Mouse (Mus musculus): Measurements from ENCODE around the gene Slc2a8.
A peak's percentile ranks its signal among the peaks of the same experiment; 100 is the strongest.
"Not testable (repeated sequence)": the region's sequence is repeated elsewhere in the genome, so short reads cannot be mapped to it uniquely, and the experiment has no call there.

Slc2a8 gene

GRCm38 (mm10) chr2:32981725-32982271 lies at the start of gene Slc2a8:
Gene Slc2a8 (minus strand): TSS chr2:32982083.
- no peaks in the 10 kb centered on the region for H3K36me3 ChIP-seq (ENCODE audit: control insufficient read depth, insufficient read depth, low read length, poor library complexity, severe bottlenecking)
- no peaks in the 10 kb centered on the region for H3K27me3 ChIP-seq (ENCODE audit: control insufficient read depth, insufficient read depth, low read length, poor library complexity, severe bottlenecking)
- DNase-seq (ENCODE audit: low read depth, low spot score), result peak; percentile 88

GRCm38 (mm10) chr2:33025040-33025439 lies 43.2 kb upstream of the Slc2a8 start:
- Histone ChIP-seq H3K36me3 (ENCODE audit: control insufficient read depth, insufficient read depth, low read length, poor library complexity, severe bottlenecking) (no peaks in the 10 kb centered on the region), H3K27me3 (ENCODE audit: control insufficient read depth, insufficient read depth, low read length, poor library complexity, severe bottlenecking) (no peaks in the 10 kb centered on the region)
- DNase-seq (ENCODE audit: low read depth, low spot score), result peak; percentile 58

- DNase-seq (ENCODE audit: low read depth, low spot score), result no peak
- Histone ChIP-seq H3K36me3 (ENCODE audit: control insufficient read depth, insufficient read depth, low read length, poor library complexity, severe bottlenecking) (no peaks in the 10 kb centered on the region), H3K27me3 (ENCODE audit: control insufficient read depth, insufficient read depth, low read length, poor library complexity, severe bottlenecking) (no peaks in the 10 kb centered on the region)
Observed at GRCm38 (mm10) chr2:33024564-33024963, 42.7 kb upstream of the Slc2a8 start.

- DNase-seq (ENCODE audit: low read depth, low spot score), result no peak
- no peaks in the 10 kb centered on the region for H3K27me3 ChIP-seq (ENCODE audit: control insufficient read depth, insufficient read depth, low read length, poor library complexity, severe bottlenecking)
- no peaks in the 10 kb centered on the region for H3K36me3 ChIP-seq (ENCODE audit: control insufficient read depth, insufficient read depth, low read length, poor library complexity, severe bottlenecking)
Observed at GRCm38 (mm10) chr2:33022846-33023245, 41.0 kb upstream of the Slc2a8 start.

GRCm38 (mm10) chr2:33018026-33018425 lies 36.1 kb upstream of the Slc2a8 start:
- no peaks in the 10 kb centered on the region for H3K27me3 ChIP-seq (ENCODE audit: control insufficient read depth, insufficient read depth, low read length, poor library complexity, severe bottlenecking)
- peak; percentile 44 for DNase-seq (ENCODE audit: low read depth, low spot score)
- H3K36me3 ChIP-seq (ENCODE audit: control insufficient read depth, insufficient read depth, low read length, poor library complexity, severe bottlenecking), result no peaks in the 10 kb centered on the region

GRCm38 (mm10) chr2:33017191-33017590 lies 35.3 kb upstream of the Slc2a8 start:
- DNase-seq (ENCODE audit: low read depth, low spot score), result no peak
- H3K36me3 ChIP-seq (ENCODE audit: control insufficient read depth, insufficient read depth, low read length, poor library complexity, severe bottlenecking), result no peaks in the 10 kb centered on the region
- H3K27me3 ChIP-seq (ENCODE audit: control insufficient read depth, insufficient read depth, low read length, poor library complexity, severe bottlenecking), result no peaks in the 10 kb centered on the region

- no peak for DNase-seq (ENCODE audit: low read depth, low spot score)
- H3K27me3 ChIP-seq (ENCODE audit: control insufficient read depth, insufficient read depth, low read length, poor library complexity, severe bottlenecking), result no peaks in the 10 kb centered on the region
- H3K36me3 ChIP-seq (ENCODE audit: control insufficient read depth, insufficient read depth, low read length, poor library complexity, severe bottlenecking), result no peaks in the 10 kb centered on the region
Observed at GRCm38 (mm10) chr2:33014877-33015276, 33.0 kb upstream of the Slc2a8 start.

- H3K36me3 ChIP-seq (ENCODE audit: control insufficient read depth, insufficient read depth, low read length, poor library complexity, severe bottlenecking); H3K27me3 ChIP-seq (ENCODE audit: control insufficient read depth, insufficient read depth, low read length, poor library complexity, severe bottlenecking): not testable (repeated sequence)
- peak; percentile 26 for DNase-seq (ENCODE audit: low read depth, low spot score)
Observed at GRCm38 (mm10) chr2:33009055-33009454, 27.2 kb upstream of the Slc2a8 start.

GRCm38 (mm10) chr2:33005041-33005440 lies 23.2 kb upstream of the Slc2a8 start:
- DNase-seq (ENCODE audit: low read depth, low spot score), result no peak
- H3K36me3 ChIP-seq (ENCODE audit: control insufficient read depth, insufficient read depth, low read length, poor library complexity, severe bottlenecking), result no peaks in the 10 kb centered on the region
- no peaks in the 10 kb centered on the region for H3K27me3 ChIP-seq (ENCODE audit: control insufficient read depth, insufficient read depth, low read length, poor library complexity, severe bottlenecking)

GRCm38 (mm10) chr2:33002144-33002543 lies 20.3 kb upstream of the Slc2a8 start:
- H3K27me3 ChIP-seq (ENCODE audit: control insufficient read depth, insufficient read depth, low read length, poor library complexity, severe bottlenecking), result no peaks in the 10 kb centered on the region
- DNase-seq (ENCODE audit: low read depth, low spot score), result no peak
- H3K36me3 ChIP-seq (ENCODE audit: control insufficient read depth, insufficient read depth, low read length, poor library complexity, severe bottlenecking), result no peaks in the 10 kb centered on the region

GRCm38 (mm10) chr2:32999752-33000151 lies 17.9 kb upstream of the Slc2a8 start:
- no peak for DNase-seq (ENCODE audit: low read depth, low spot score)
- Histone ChIP-seq H3K27me3 (ENCODE audit: control insufficient read depth, insufficient read depth, low read length, poor library complexity, severe bottlenecking) (no peaks in the 10 kb centered on the region), H3K36me3 (ENCODE audit: control insufficient read depth, insufficient read depth, low read length, poor library complexity, severe bottlenecking) (no peaks in the 10 kb centered on the region)

- no peaks in the 10 kb centered on the region for H3K27me3 ChIP-seq (ENCODE audit: control insufficient read depth, insufficient read depth, low read length, poor library complexity, severe bottlenecking)
- no peaks in the 10 kb centered on the region for H3K36me3 ChIP-seq (ENCODE audit: control insufficient read depth, insufficient read depth, low read length, poor library complexity, severe bottlenecking)
- DNase-seq (ENCODE audit: low read depth, low spot score), result no peak
Observed at GRCm38 (mm10) chr2:32997792-32998191, 15.9 kb upstream of the Slc2a8 start.

- Histone ChIP-seq H3K27me3 (ENCODE audit: control insufficient read depth, insufficient read depth, low read length, poor library complexity, severe bottlenecking) (no peaks in the 10 kb centered on the region), H3K36me3 (ENCODE audit: control insufficient read depth, insufficient read depth, low read length, poor library complexity, severe bottlenecking) (no peaks in the 10 kb centered on the region)
- DNase-seq (ENCODE audit: low read depth, low spot score), result no peak
Observed at GRCm38 (mm10) chr2:32997081-32997480, 15.2 kb upstream of the Slc2a8 start.

GRCm38 (mm10) chr2:32992130-32992529 lies 10.2 kb upstream of the Slc2a8 start:
- Histone ChIP-seq H3K27me3 (ENCODE audit: control insufficient read depth, insufficient read depth, low read length, poor library complexity, severe bottlenecking) (no peaks in the 10 kb centered on the region), H3K36me3 (ENCODE audit: control insufficient read depth, insufficient read depth, low read length, poor library complexity, severe bottlenecking) (no peaks in the 10 kb centered on the region)
- DNase-seq (ENCODE audit: low read depth, low spot score), result no peak

- Histone ChIP-seq H3K27me3 (ENCODE audit: control insufficient read depth, insufficient read depth, low read length, poor library complexity, severe bottlenecking) (no peaks in the 10 kb centered on the region), H3K36me3 (ENCODE audit: control insufficient read depth, insufficient read depth, low read length, poor library complexity, severe bottlenecking) (no peaks in the 10 kb centered on the region)
- peak; percentile 66 for DNase-seq (ENCODE audit: low read depth, low spot score)
Observed at GRCm38 (mm10) chr2:32990167-32990832, 8.4 kb upstream of the Slc2a8 start.

GRCm38 (mm10) chr2:32989376-32989775 lies 7.5 kb upstream of the Slc2a8 start:
- H3K27me3 ChIP-seq (ENCODE audit: control insufficient read depth, insufficient read depth, low read length, poor library complexity, severe bottlenecking), result no peaks in the 10 kb centered on the region
- no peak for DNase-seq (ENCODE audit: low read depth, low spot score)
- H3K36me3 ChIP-seq (ENCODE audit: control insufficient read depth, insufficient read depth, low read length, poor library complexity, severe bottlenecking), result no peaks in the 10 kb centered on the region
